Mouse (Mus musculus) CH12F3 (cell line): ENCODE data around the gene Atp6v0d1.

Experiments used
- in situ Hi-C: fragments of 300-500 bp; cut with MboI; formaldehyde crosslinking; loops from 2 replicates; pipeline ENCODE4 v1.14.3; 2020; ENCODE audit warnings: low sequenced_read_pairs

The Atp6v0d1 gene

GRCm38 (mm10) chr8:105509997-105510735 is 55.7 kb downstream of the Atp6v0d1 start:
- in situ Hi-C loops, result no loop called here

GRCm38 (mm10) chr8:105508758-105509157 is 57.1 kb downstream of the Atp6v0d1 start:
- in situ Hi-C loops, result no loop called here

GRCm38 (mm10) chr8:105506977-105507376 is 58.9 kb downstream of the Atp6v0d1 start:
- in situ Hi-C loops, result no loop called here

GRCm38 (mm10) chr8:105504617-105505016 is 61.2 kb downstream of the Atp6v0d1 start:
- in situ Hi-C loops, result no loop called here

GRCm38 (mm10) chr8:105499787-105500186 is 66.1 kb downstream of the Atp6v0d1 start:
- in situ Hi-C loops, result no loop called here

- in situ Hi-C loops, result no loop called here
Observed at GRCm38 (mm10) chr8:105496439-105497180, 69.2 kb downstream of the Atp6v0d1 start, which contains the start of gene Zdhhc1. TSS of gene Zdhhc1 (minus strand) at chr8:105496902.

GRCm38 (mm10) chr8:105495350-105496302 is 70.2 kb downstream of the Atp6v0d1 start:
- in situ Hi-C loops, result no loop called here

- in situ Hi-C loops, result no loop called here
Observed at GRCm38 (mm10) chr8:105494566-105494965, 71.3 kb downstream of the Atp6v0d1 start.

- in situ Hi-C loops, result no loop called here
Observed at GRCm38 (mm10) chr8:105493495-105493894, 72.4 kb downstream of the Atp6v0d1 start.

- in situ Hi-C loops, result loop anchor here (10.0 kb wide), 1 partner anchor 56 kb away; no protein-coding TSS in a partner anchor
Observed at GRCm38 (mm10) chr8:105489281-105489680, 76.6 kb downstream of the Atp6v0d1 start.

GRCm38 (mm10) chr8:105488082-105488481 is 77.8 kb downstream of the Atp6v0d1 start:
- in situ Hi-C loops, result loop anchor here (10.0 kb wide), 1 partner anchor 57 kb away; no protein-coding TSS in a partner anchor

GRCm38 (mm10) chr8:105484392-105484791 is 81.5 kb downstream of the Atp6v0d1 start:
- in situ Hi-C loops, result loop anchor here (10.0 kb wide), 1 partner anchor 60 kb away; no protein-coding TSS in a partner anchor

GRCm38 (mm10) chr8:105484030-105484368 is 81.8 kb downstream of the Atp6v0d1 start:
- in situ Hi-C loops, result loop anchor here (10.0 kb wide), 1 partner anchor 61 kb away; no protein-coding TSS in a partner anchor

- in situ Hi-C loops, result loop anchor here (10.0 kb wide), 1 partner anchor 61 kb away; no protein-coding TSS in a partner anchor
Observed at GRCm38 (mm10) chr8:105483212-105484029, 82.4 kb downstream of the Atp6v0d1 start.

GRCm38 (mm10) chr8:105482123-105482522 is 83.7 kb downstream of the Atp6v0d1 start:
- in situ Hi-C loops, result loop anchor here (10.0 kb wide), 1 partner anchor 63 kb away; no protein-coding TSS in a partner anchor

- in situ Hi-C loops, result loop anchor here (10.0 kb wide), 1 partner anchor 63 kb away; no protein-coding TSS in a partner anchor
Observed at GRCm38 (mm10) chr8:105481453-105481852, 84.4 kb downstream of the Atp6v0d1 start.

- in situ Hi-C loops, result loop anchor here (10.0 kb wide), 1 partner anchor 64 kb away; no protein-coding TSS in a partner anchor
Observed at GRCm38 (mm10) chr8:105481013-105481412, 84.8 kb downstream of the Atp6v0d1 start.

GRCm38 (mm10) chr8:105477792-105478191 is 88.1 kb downstream of the Atp6v0d1 start:
- in situ Hi-C loops, result no loop called here

GRCm38 (mm10) chr8:105476628-105477413 is 89.0 kb downstream of the Atp6v0d1 start:
- in situ Hi-C loops, result no loop called here
